Mouse (Mus musculus) heart, adult 8-10 months (tissue): ENCODE results near the gene Tmprss11b. TPM values are rescaled to one million over a fixed set of nuclear protein-coding genes. Genes with fewer than 3 reads are reported as not detected.
"Not testable (repeated sequence)": the region's sequence is repeated elsewhere in the genome, so short reads cannot be mapped to it uniquely, and the experiment has no call there.

Experiments used
- DNase-seq: peaks from one replicate; pipeline ENCODE4 v3.0.0; 2022; ENCODE audit warnings: low spot score
- total RNA-seq, 4 experiments: library from RNA; stranded (reverse); gene quantifications; 2 replicates each; pipeline ENCODE4 v1.2.4; 2022

Tmprss11b gene
- not detected for total RNA-seq

- DNase-seq: no peak
These were observed at the start of gene Tmprss11b for GRCm38 (mm10) chr5:86676262-86676661. Gene Tmprss11b (minus strand): TSS chr5:86676362.

- no peak for DNase-seq
These were observed 48.9 kb upstream of the Tmprss11b start for GRCm38 (mm10) chr5:86725021-86725420.

GRCm38 (mm10) chr5:86722820-86723460, 46.8 kb upstream of the Tmprss11b start:
- DNase-seq: no peak

GRCm38 (mm10) chr5:86714967-86715366, 38.8 kb upstream of the Tmprss11b start:
- no peak for DNase-seq

GRCm38 (mm10) chr5:86704923-86705322, 28.8 kb upstream of the Tmprss11b start:
- DNase-seq: no peak

GRCm38 (mm10) chr5:86684667-86685066, 8.5 kb upstream of the Tmprss11b start:
- DNase-seq: no peak

GRCm38 (mm10) chr5:86649185-86649584, 27.0 kb downstream of the Tmprss11b start:
- not testable (repeated sequence) for DNase-seq

GRCm38 (mm10) chr5:86640795-86641194, 35.4 kb downstream of the Tmprss11b start:
- DNase-seq: no peak

- no peak for DNase-seq
These were observed 43.8 kb downstream of the Tmprss11b start, which contains the start of gene Tmprss11f for GRCm38 (mm10) chr5:86632324-86632723. Gene Tmprss11f (minus strand): TSS chr5:86632424.

GRCm38 (mm10) chr5:86630700-86631099, 45.5 kb downstream of the Tmprss11b start:
- DNase-seq: no peak

GRCm38 (mm10) chr5:86621778-86622177, 54.4 kb downstream of the Tmprss11b start:
- DNase-seq: no peak

Other genes with a start within 250 kb of the Tmprss11b start
- gene Tmprss11a, start 207.4 kb downstream of the Tmprss11b start, total RNA-seq: not detected
- not detected for gene Tmprss11g, start 157.8 kb downstream of the Tmprss11b start, total RNA-seq
- not detected for gene Tmprss11f, start 43.9 kb downstream of the Tmprss11b start, total RNA-seq
- not detected for gene Tmprss11e, start 69.5 kb upstream of the Tmprss11b start, total RNA-seq
- 10 to 100 TPM; 28.2 to 34.9 (median 31.4) TPM for gene Ythdc1, start 127.9 kb upstream of the Tmprss11b start, total RNA-seq
- not detected for gene Ugt2b34, start 230.6 kb upstream of the Tmprss11b start, total RNA-seq